Mouse (Mus musculus) kidney, postnatal 0 days (tissue): ENCODE results near the gene Il2rb. TPM values are rescaled to one million over a fixed set of nuclear protein-coding genes. Genes with fewer than 3 reads are reported as not detected.

Source experiments
- ATAC-seq: fragments of 200-750 bp; cut with Nextera tagmentation; replicated peaks from 2 replicates; pipeline ENCODE4 v1.8.0; 2017; ENCODE audit warnings: low read depth, moderate number of reproducible peaks, moderate TSS enrichment, moderate library complexity; ENCODE audit not compliant: low FRiP score
- DNase-seq: peaks from one replicate; pipeline ENCODE4 v3.0.0-alpha.2; 2016; ENCODE audit warnings: low spot score
- H3K27ac ChIP-seq: fragments of 300-500 bp; sonication (generic); 2 replicates; pipeline ENCODE4 v1.5.1; 2014; ENCODE audit warnings: mild to moderate bottlenecking
- H3K27me3 ChIP-seq: fragments of 300-500 bp; sonication (generic); 2 replicates; pipeline ENCODE4 v1.6.1; 2014; ENCODE audit warnings: low read length, mixed read lengths; ENCODE audit not compliant: insufficient read depth
- H3K36me3 ChIP-seq: fragments of 300-500 bp; sonication (generic); 2 replicates; pipeline ENCODE4 v1.6.1; 2014; ENCODE audit warnings: low read length, mixed read lengths; ENCODE audit not compliant: insufficient read depth
- H3K4me1 ChIP-seq: fragments of 300-500 bp; sonication (generic); replicated peaks from 2 replicates; pipeline ENCODE4 v1.6.1; 2014; ENCODE audit warnings: antibody characterized with exemption, low read length, mixed read lengths; ENCODE audit not compliant: insufficient read depth
- H3K4me2 ChIP-seq: fragments of 300-500 bp; sonication (generic); 2 replicates; pipeline ENCODE4 v1.6.1; 2014; ENCODE audit warnings: mild to moderate bottlenecking, low read length, moderate library complexity, mixed read lengths
- H3K4me3 ChIP-seq: fragments of 300-500 bp; sonication (generic); replicated peaks from 2 replicates; pipeline ENCODE4 v1.5.1; 2014; ENCODE audit warnings: low read depth, low read length
- H3K9ac ChIP-seq: fragments of 300-500 bp; sonication (generic); 2 replicates; pipeline ENCODE4 v1.6.1; 2014; ENCODE audit warnings: low read depth, low read length
- H3K9me3 ChIP-seq: fragments of 300-500 bp; sonication (generic); replicated peaks from 2 replicates; pipeline ENCODE4 v1.6.1; 2016; ENCODE audit warnings: low read length, inconsistent platforms, mixed read lengths
- CTCF ChIP-seq: IDR thresholded peaks from 2 replicates; pipeline ENCODE4 v1.5.1; 2016; ENCODE audit warnings: antibody characterized with exemption, low read depth, mild to moderate bottlenecking, moderate library complexity
- WGBS: fragments of 180-500 bp; shearing (Covaris S2); extraction: QIAGEN DNeasy Blood & Tissue Kit; methylation state at CpG from one replicate; pipeline ENCODE4 v1.1.7; 2014; 5-methylcytosine and 5-hydroxymethylcytosine counted together
- polyA plus RNA-seq: library from polyadenylated mRNA; unstranded; fragments of >200 nt; fragmentation: Nextera tagmentation; extraction: Ambion mirVana; gene quantifications from 2 replicates; pipeline ENCODE4 v1.2.1, GENCODE M21; 2015

Gene Il2rb
- polyA plus RNA-seq, 1 experiment from 2014 or later: 1.1 TPM

DNA sequence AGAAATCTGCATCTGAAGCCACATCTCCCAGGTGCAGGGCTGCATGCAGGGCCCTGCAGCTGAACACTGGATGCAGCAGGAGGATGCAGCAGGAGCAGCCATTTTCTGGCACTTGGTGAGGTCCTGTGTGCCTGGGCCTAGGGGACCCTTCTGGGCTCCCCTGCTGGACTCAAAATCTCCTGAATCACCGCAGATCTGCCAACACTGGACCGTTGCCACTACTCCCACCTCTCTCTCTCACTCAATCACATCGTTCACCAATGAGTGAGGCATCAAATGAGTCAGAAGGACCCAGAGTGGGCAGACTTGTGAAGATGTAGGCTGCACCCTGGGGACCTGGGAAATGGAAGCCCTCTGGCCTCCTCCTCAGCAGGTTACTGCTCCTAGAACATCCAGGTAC, 46.0 kb upstream of the Il2rb start:
- Histone ChIP-seq H3K4me2 (no peak overlapping the region), H3K4me1 (no peaks in the 10 kb centered on the region; the same call in 1 of the 2 replicates), H3K9me3 (no peaks in the 10 kb centered on the region), H3K36me3 (no peaks in the 10 kb centered on the region), H3K4me3 (no peak overlapping the region), H3K27me3 (no peaks in the 10 kb centered on the region), H3K27ac (no peak overlapping the region), H3K9ac (no peak overlapping the region)
- ATAC-seq (no peak), DNase-seq (no peak)
- no peak for TF ChIP-seq CTCF
- 61% methylated on average over 3 of the region's 3 CpGs for WGBS

DNA sequence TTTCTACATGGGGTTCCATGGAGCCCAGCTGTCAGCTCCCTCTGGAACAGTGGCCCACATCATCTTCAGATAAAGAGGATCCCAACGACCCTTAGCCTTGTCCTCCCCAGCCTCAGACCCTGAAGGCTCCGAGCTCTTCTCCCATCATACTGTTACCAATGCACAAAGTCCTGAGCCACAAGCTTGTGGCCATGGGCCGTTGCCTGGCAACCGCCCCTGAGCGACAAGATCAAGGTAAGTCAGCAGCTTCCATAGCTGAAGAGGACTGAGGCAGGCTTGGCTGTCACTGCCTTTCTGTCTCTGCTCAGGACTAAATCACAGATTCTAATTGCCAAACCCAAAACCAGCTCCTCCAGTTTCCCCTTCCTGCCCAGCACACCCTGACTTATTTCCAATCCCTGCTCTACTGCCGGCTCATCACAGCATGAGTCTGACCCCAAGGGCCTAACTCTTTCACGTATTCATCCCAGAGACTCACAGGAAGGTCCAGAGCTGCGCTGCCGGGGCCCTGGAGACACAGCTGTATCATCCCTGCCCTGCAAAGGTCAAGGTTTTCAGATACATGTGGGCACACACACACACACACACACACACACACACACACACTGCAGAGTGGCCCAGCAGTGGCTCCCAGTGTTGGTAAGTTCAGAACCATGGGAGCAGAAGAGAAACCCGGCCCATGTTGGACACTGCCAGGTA, 40.8 kb upstream of the Il2rb start:
- 65% methylated on average over 10 of the region's 10 CpGs for WGBS
- peaks cover 7% of the 10 kb centered on the region for H3K4me1 ChIP-seq
- TF ChIP-seq CTCF: no peak
- ATAC-seq (no peak), DNase-seq (no peak)
- H3K9ac ChIP-seq: no peak overlapping the region
- no peak overlapping the region for H3K4me2 ChIP-seq
- H3K36me3 ChIP-seq: no peaks in the 10 kb centered on the region
- no peaks in the 10 kb centered on the region for H3K9me3 ChIP-seq
- no peak overlapping the region for H3K27ac ChIP-seq
- H3K4me3 ChIP-seq: no peak overlapping the region
- H3K27me3 ChIP-seq: no peaks in the 10 kb centered on the region

DNA sequence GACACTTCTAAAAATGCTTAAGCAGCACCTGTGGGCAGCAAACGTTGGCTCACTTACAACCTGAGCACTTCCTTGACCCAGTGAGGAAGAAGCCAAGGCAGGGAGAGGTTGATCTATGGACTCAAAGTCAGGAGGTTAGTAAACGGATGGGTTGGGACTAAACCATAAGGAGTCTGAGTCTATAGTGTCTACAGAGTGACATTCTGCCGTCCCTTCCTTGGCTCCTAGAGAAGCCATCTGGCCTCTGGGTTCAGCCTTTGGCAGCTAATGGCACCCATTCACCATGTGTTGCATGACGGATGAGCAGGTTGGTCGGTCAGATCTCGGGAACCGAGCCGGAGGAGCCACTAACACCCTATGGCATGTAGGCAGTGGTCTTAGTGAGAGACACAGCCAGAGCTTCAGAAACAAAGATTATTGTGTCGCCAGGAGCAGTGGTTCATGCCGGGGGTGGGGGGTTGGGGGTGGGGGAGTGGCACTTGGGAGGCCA, 38.3 kb upstream of the Il2rb start:
- ATAC-seq (no peak), DNase-seq (no peak)
- no peak overlapping the region for H3K4me2 ChIP-seq
- peaks cover 22% of the 10 kb centered on the region for H3K4me1 ChIP-seq
- no peak for TF ChIP-seq CTCF
- H3K36me3 ChIP-seq: no peaks in the 10 kb centered on the region
- no peak overlapping the region for H3K27ac ChIP-seq
- no peak overlapping the region for H3K9ac ChIP-seq
- H3K4me3 ChIP-seq: no peak overlapping the region
- WGBS: 55% methylated on average over 10 of the region's 10 CpGs
- H3K27me3 ChIP-seq: no peaks in the 10 kb centered on the region
- H3K9me3 ChIP-seq: no peaks in the 10 kb centered on the region

DNA sequence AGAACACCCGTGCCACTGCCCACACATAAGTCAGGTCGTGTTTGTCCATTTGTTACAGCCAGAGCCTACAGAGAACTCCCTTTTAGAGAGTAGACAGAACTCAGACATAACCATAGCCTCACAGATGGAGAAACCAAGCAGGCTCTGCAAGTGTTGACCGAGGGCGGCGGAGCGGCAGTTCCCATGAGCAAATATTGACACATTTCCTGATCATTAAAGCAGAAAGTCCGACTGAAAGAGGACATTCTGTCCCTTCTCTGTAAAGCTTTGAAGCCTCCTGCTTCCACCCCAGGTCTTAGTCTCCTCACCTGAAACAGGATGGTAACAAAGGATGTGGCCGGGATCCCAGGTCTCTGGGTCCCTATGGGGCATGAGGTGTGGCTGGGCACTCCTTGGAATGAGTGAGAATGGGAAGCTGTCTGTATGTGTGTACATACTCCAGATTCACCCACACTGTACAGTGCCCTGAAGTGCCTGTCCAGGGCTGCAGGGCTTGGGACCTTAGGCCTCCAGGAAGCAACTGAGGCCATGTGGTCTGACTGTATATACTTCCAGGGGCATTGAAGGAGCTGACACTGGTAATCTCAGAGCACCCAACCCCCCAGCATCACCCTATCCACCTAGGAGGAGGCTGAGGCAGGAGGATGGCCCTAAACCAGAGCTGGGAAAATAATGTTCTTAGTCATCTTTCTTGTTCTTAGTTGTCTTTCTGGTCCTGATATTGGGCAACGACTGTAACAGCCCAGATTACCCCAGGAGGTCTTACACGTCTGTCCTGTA, 37.7 kb upstream of the Il2rb start:
- no peaks in the 10 kb centered on the region for H3K36me3 ChIP-seq
- H3K9ac ChIP-seq: no peak overlapping the region
- H3K9me3 ChIP-seq: no peaks in the 10 kb centered on the region
- ATAC-seq (no peak), DNase-seq (no peak)
- no peak overlapping the region for H3K27ac ChIP-seq
- no peak overlapping the region for H3K4me2 ChIP-seq
- H3K4me3 ChIP-seq: no peak overlapping the region
- TF ChIP-seq CTCF: no peak; the same call in 1 of the 2 replicates
- no peaks in the 10 kb centered on the region for H3K27me3 ChIP-seq
- WGBS: 67% methylated on average over 10 of the region's 10 CpGs
- peaks cover 27% of the 10 kb centered on the region for H3K4me1 ChIP-seq

DNA sequence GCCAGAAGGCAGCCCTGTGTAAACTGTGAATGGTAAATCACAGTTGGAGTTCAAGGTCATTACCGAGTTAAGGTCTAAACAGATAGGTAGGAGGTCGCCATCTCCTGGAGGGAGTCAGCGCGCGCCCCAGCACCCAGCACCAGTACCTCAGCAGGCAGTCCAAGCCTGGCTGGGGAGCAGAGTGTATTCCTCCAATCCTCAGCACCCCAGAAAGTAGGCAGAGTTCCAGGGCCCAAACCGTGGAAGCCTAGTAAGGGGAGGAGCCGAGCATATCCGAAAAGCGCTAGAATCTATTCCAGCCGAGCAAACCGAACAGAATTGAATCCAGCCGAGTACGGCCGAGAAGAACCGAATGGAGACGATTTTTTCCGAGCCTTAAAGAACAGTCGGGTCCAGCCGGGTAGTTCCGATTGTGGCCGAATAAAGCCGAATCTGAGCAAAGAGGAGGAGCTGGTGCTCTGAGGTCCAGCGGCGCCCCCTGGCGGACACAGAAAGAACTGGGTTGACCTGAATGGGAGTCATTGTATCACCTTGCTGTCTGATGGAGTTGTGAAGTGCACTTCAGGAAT, 36.9 kb upstream of the Il2rb start:
- ATAC-seq: peak; percentile 82
- Histone ChIP-seq H3K4me2 (peak overlapping the region; percentile 54), H3K9me3 (no peaks in the 10 kb centered on the region), H3K4me1 (peaks cover 30% of the 10 kb centered on the region), H3K36me3 (no peaks in the 10 kb centered on the region), H3K27ac (peak overlapping the region; percentile 81), H3K27me3 (no peaks in the 10 kb centered on the region), H3K9ac (peak overlapping the region; percentile 67), H3K4me3 (peak overlapping the region; percentile 23)
- 1% methylated on average over 25 of the region's 25 CpGs for WGBS
- peak; percentile 97 for TF ChIP-seq CTCF
- DNase-seq: peak; percentile 99

DNA sequence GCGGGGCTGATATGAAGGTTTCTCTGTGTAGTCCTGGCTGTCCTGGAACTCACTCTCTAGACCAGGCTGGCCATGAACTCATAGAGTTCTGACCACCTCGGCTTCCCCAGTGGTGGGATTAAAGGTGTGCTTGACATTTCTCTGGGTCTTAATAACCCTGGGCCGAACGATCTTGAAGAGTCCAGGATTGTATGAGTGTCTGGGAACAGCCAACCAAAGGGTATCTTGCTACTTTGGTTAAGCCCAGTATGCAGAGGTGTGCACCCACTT, 36.3 kb upstream of the Il2rb start:
- Histone ChIP-seq H3K27ac (peak overlapping the region; percentile 81), H3K4me2 (peak overlapping the region; percentile 54), H3K9me3 (no peaks in the 10 kb centered on the region), H3K36me3 (no peaks in the 10 kb centered on the region), H3K27me3 (no peaks in the 10 kb centered on the region), H3K4me3 (no peak overlapping the region), H3K9ac (peak overlapping the region; percentile 67), H3K4me1 (peaks cover 30% of the 10 kb centered on the region)
- WGBS: 65% methylated on average over 4 of the region's 4 CpGs
- TF ChIP-seq CTCF: no peak
- no peak for DNase-seq
- ATAC-seq: no peak
